Mouse (Mus musculus) bone marrow, adult 2 months (tissue): ENCODE results near the gene Colgalt2.

Experiments
- CTCF ChIP-seq: fragments of 200-500 bp; IDR thresholded peaks from 2 replicates; pipeline ENCODE4 v1.5.1; 2011; ENCODE audit warnings: low read length, control low read depth; ENCODE audit not compliant: control insufficient read depth, insufficient read depth
- POLR2A ChIP-seq: fragments of 200-500 bp; IDR thresholded peaks from 2 replicates; pipeline ENCODE4 v1.6.1; 2011; ENCODE audit warnings: low read depth, mild to moderate bottlenecking, control low read depth, low read length, borderline replicate concordance; ENCODE audit not compliant: control insufficient read depth

GRCm38 (mm10) chr1:152522226-152522625 lies 122.6 kb downstream of the Colgalt2 start:
- TF ChIP-seq CTCF (no peak), POLR2A (no peak)
